Mouse (Mus musculus) urinary bladder, postnatal 25 days (tissue): Measurements from ENCODE around the gene Armcx6.
"Not testable (repeated sequence)": the region's sequence is repeated elsewhere in the genome, so short reads cannot be mapped to it uniquely, and the experiment has no call there.

Source experiments
- DNase-seq: peaks from one replicate; pipeline ENCODE4 v3.0.0; 2022; ENCODE audit warnings: low spot score

Gene Armcx6

GRCm38 (mm10) chrX:134750764-134751592 is at the start of gene Armcx6:
TSS of gene Armcx6 (minus strand) at chrX:134751417.
- peak; percentile 34 for DNase-seq

- no peak for DNase-seq
These were observed 36.5 kb upstream of the Armcx6 start for GRCm38 (mm10) chrX:134787728-134788127.

- DNase-seq, result not testable (repeated sequence)
These were observed 12.4 kb upstream of the Armcx6 start for GRCm38 (mm10) chrX:134763428-134764198.

- DNase-seq, result no peak
These were observed 6.2 kb upstream of the Armcx6 start for GRCm38 (mm10) chrX:134757293-134757995.

GRCm38 (mm10) chrX:134756434-134757292 is 5.4 kb upstream of the Armcx6 start, which contains the start of gene Armcx3:
TSS of gene Armcx3 (plus strand) at chrX:134756595.
- DNase-seq, result peak; percentile 21

GRCm38 (mm10) chrX:134752584-134752983 is 1.4 kb upstream of the Armcx6 start:
- DNase-seq, result no peak

- no peak for DNase-seq
These were observed 693 bp upstream of the Armcx6 start for GRCm38 (mm10) chrX:134751910-134752309.

GRCm38 (mm10) chrX:134746459-134746858 is 4.8 kb downstream of the Armcx6 start:
- DNase-seq, result peak; percentile 9

GRCm38 (mm10) chrX:134741862-134742261 is 9.4 kb downstream of the Armcx6 start:
- DNase-seq, result no peak

GRCm38 (mm10) chrX:134739160-134739559 is 12.1 kb downstream of the Armcx6 start:
- no peak for DNase-seq

- DNase-seq, result no peak
These were observed 13.4 kb downstream of the Armcx6 start for GRCm38 (mm10) chrX:134737796-134738195.

- DNase-seq, result no peak
These were observed 21.4 kb downstream of the Armcx6 start for GRCm38 (mm10) chrX:134729778-134730177.

GRCm38 (mm10) chrX:134723762-134724161 is 27.5 kb downstream of the Armcx6 start:
- not testable (repeated sequence) for DNase-seq

- peak; percentile 31 for DNase-seq
These were observed 32.7 kb downstream of the Armcx6 start for GRCm38 (mm10) chrX:134718524-134718923.

- peak; percentile 10 for DNase-seq
These were observed 33.4 kb downstream of the Armcx6 start, which contains the start of gene Armcx1 for GRCm38 (mm10) chrX:134717752-134718308. TSS of gene Armcx1 (plus strand) at chrX:134717963.

GRCm38 (mm10) chrX:134716863-134717262 is 34.4 kb downstream of the Armcx6 start:
- no peak for DNase-seq
